Mouse (Mus musculus) kidney, embryonic 16.5 days (tissue): Measurements from ENCODE around the gene Qrfp. TPM values are rescaled to one million over a fixed set of nuclear protein-coding genes. Genes with fewer than 3 reads are reported as not detected.

Experiments used
- ATAC-seq: fragments of 200-750 bp; cut with Nextera tagmentation; 2 replicates; pipeline ENCODE4 v1.8.0; 2017; ENCODE audit warnings: moderate TSS enrichment; ENCODE audit not compliant: low FRiP score, low TSS enrichment
- H3K27ac ChIP-seq: fragments of 300-500 bp; sonication (generic); 2 replicates; pipeline ENCODE4 v1.5.1; 2014; ENCODE audit warnings: low read length
- H3K27me3 ChIP-seq: fragments of 300-500 bp; sonication (generic); 2 replicates; pipeline ENCODE4 v1.6.1; 2014; ENCODE audit warnings: low read length, control low read depth, mixed read lengths; ENCODE audit not compliant: insufficient read depth
- H3K36me3 ChIP-seq: fragments of 300-500 bp; sonication (generic); 2 replicates; pipeline ENCODE4 v1.6.1; 2014; ENCODE audit warnings: low read length, control low read depth, mixed read lengths; ENCODE audit not compliant: insufficient read depth
- H3K4me1 ChIP-seq: fragments of 300-500 bp; sonication (generic); 2 replicates; pipeline ENCODE4 v1.6.1; 2014; ENCODE audit warnings: low read length, control low read depth, mixed read lengths; ENCODE audit not compliant: insufficient read depth
- H3K4me2 ChIP-seq: fragments of 300-500 bp; sonication (generic); replicated peaks from 2 replicates; pipeline ENCODE4 v1.6.1; 2014; ENCODE audit warnings: low read depth, low read length
- H3K4me3 ChIP-seq: fragments of 300-500 bp; sonication (generic); 2 replicates; pipeline ENCODE4 v1.5.1; 2014; ENCODE audit warnings: mild to moderate bottlenecking, low read length
- H3K9ac ChIP-seq: fragments of 300-500 bp; sonication (generic); replicated peaks from 2 replicates; pipeline ENCODE4 v1.6.1; 2014; ENCODE audit warnings: low read length
- H3K9me3 ChIP-seq: fragments of 300-500 bp; sonication (generic); 2 replicates; pipeline ENCODE4 v1.6.1; 2016; ENCODE audit warnings: low read length, control low read depth
- whole genome bisulfite sequencing: fragments of 180-500 bp; shearing (Covaris S2); extraction: QIAGEN DNeasy Blood & Tissue Kit; methylation state at CpG from one replicate; pipeline ENCODE4 v1.1.7; 2014; 5-methylcytosine and 5-hydroxymethylcytosine counted together
- polyA plus RNA-seq: library from polyadenylated mRNA; unstranded; fragments of >200 nt; fragmentation: Nextera tagmentation; extraction: Ambion mirVana; gene quantifications from 2 replicates; pipeline ENCODE4 v1.2.1, GENCODE M21; 2015

Gene Qrfp
- polyA plus RNA-seq, 1 experiment from 2014 or later: not detected

- peaks cover 71% of the 10 kb centered on the region for H3K36me3 ChIP-seq
Measured at GRCm38 (mm10) chr2:31785074-31785473, 25.3 kb downstream of the Qrfp start.

GRCm38 (mm10) chr2:31782958-31783602 lies 27.3 kb downstream of the Qrfp start:
- no peaks in the 10 kb centered on the region for H3K9me3 ChIP-seq
- 57% methylated on average over 8 of the region's 8 CpGs for WGBS
- H3K36me3 ChIP-seq: peaks cover 74% of the 10 kb centered on the region
- 0 out of 2 replicates have a peak, but pooled peaks have one; percentile 35 for ATAC-seq
- no peak overlapping the region for H3K27ac ChIP-seq
- no peak overlapping the region for H3K4me2 ChIP-seq
- no peak overlapping the region for H3K9ac ChIP-seq
- H3K4me3 ChIP-seq: no peak overlapping the region
- H3K27me3 ChIP-seq: no peaks in the 10 kb centered on the region
- H3K4me1 ChIP-seq: no peaks in the 10 kb centered on the region

More at GRCm38 (mm10) chr2:31785074-31785473, 25.3 kb downstream of the Qrfp start:
- no peaks in the 10 kb centered on the region for H3K27me3 ChIP-seq
- no peak overlapping the region for H3K9ac ChIP-seq
- H3K4me3 ChIP-seq: no peak overlapping the region
- no peak overlapping the region for H3K27ac ChIP-seq
- H3K9me3 ChIP-seq: no peaks in the 10 kb centered on the region
- no peak overlapping the region for H3K4me2 ChIP-seq
- no peaks in the 10 kb centered on the region for H3K4me1 ChIP-seq
- ATAC-seq: peak; percentile 24; the same call in 1 of the 2 replicates
- 31% methylated on average over 9 of the region's 9 CpGs for WGBS

GRCm38 (mm10) chr2:31779258-31779657 lies 31.1 kb downstream of the Qrfp start:
- Histone ChIP-seq H3K36me3 (peaks cover 52% of the 10 kb centered on the region), H3K4me3 (no peak overlapping the region)

GRCm38 (mm10) chr2:31776479-31776878 lies 33.9 kb downstream of the Qrfp start:
- H3K4me1 ChIP-seq: peaks cover 6% of the 10 kb centered on the region
- H3K27me3 ChIP-seq: no peaks in the 10 kb centered on the region
- H3K36me3 ChIP-seq: peaks cover 45% of the 10 kb centered on the region
- ATAC-seq: no peak
- 99% methylated on average over 3 of the region's 3 CpGs for WGBS
- no peak overlapping the region for H3K9ac ChIP-seq
- no peaks in the 10 kb centered on the region for H3K9me3 ChIP-seq
- H3K4me3 ChIP-seq: no peak overlapping the region
- no peak overlapping the region for H3K4me2 ChIP-seq
- H3K27ac ChIP-seq: no peak overlapping the region

More at GRCm38 (mm10) chr2:31779258-31779657, 31.1 kb downstream of the Qrfp start:
- no peak overlapping the region for H3K27ac ChIP-seq
- H3K4me1 ChIP-seq: no peaks in the 10 kb centered on the region
- WGBS: 89% methylated on average over 2 of the region's 2 CpGs
- H3K27me3 ChIP-seq: no peaks in the 10 kb centered on the region
- H3K9ac ChIP-seq: no peak overlapping the region
- H3K4me2 ChIP-seq: no peak overlapping the region
- ATAC-seq: no peak
- no peaks in the 10 kb centered on the region for H3K9me3 ChIP-seq

- Histone ChIP-seq H3K4me3 (no peak overlapping the region), H3K9me3 (no peaks in the 10 kb centered on the region), H3K36me3 (peaks cover 4% of the 10 kb centered on the region; the same call in 1 of the 2 replicates), H3K4me2 (peak overlapping the region; percentile 31), H3K27ac (peak overlapping the region; percentile 92), H3K27me3 (no peaks in the 10 kb centered on the region), H3K9ac (peak overlapping the region; percentile 37), H3K4me1 (peaks cover 52% of the 10 kb centered on the region)
- WGBS: 7% methylated on average over 7 of the region's 7 CpGs
- ATAC-seq: peak; percentile 77; the same call in 1 of the 2 replicates
Measured at GRCm38 (mm10) chr2:31770781-31771441, 39.5 kb downstream of the Qrfp start.

GRCm38 (mm10) chr2:31769631-31770111 lies 40.7 kb downstream of the Qrfp start:
- H3K27me3 ChIP-seq: no peaks in the 10 kb centered on the region
- peaks cover 61% of the 10 kb centered on the region for H3K4me1 ChIP-seq
- no peak overlapping the region for H3K4me3 ChIP-seq
- H3K9me3 ChIP-seq: no peaks in the 10 kb centered on the region
- WGBS: 24% methylated on average over 6 of the region's 6 CpGs
- H3K36me3 ChIP-seq: peaks cover 4% of the 10 kb centered on the region; the same call in 1 of the 2 replicates
- ATAC-seq: no peak
- H3K9ac ChIP-seq: no peak overlapping the region; the same call in 1 of the 2 replicates
- peak overlapping the region; percentile 31; the same call in 1 of the 2 replicates for H3K4me2 ChIP-seq
- H3K27ac ChIP-seq: peak overlapping the region; percentile 92

- no peak overlapping the region for H3K4me3 ChIP-seq
Measured at GRCm38 (mm10) chr2:31769115-31769514, 41.3 kb downstream of the Qrfp start.

GRCm38 (mm10) chr2:31767815-31768214 lies 42.6 kb downstream of the Qrfp start:
- no peak for ATAC-seq
- Histone ChIP-seq H3K9ac (no peak overlapping the region), H3K4me2 (no peak overlapping the region), H3K9me3 (no peaks in the 10 kb centered on the region), H3K27me3 (no peaks in the 10 kb centered on the region), H3K36me3 (no peaks in the 10 kb centered on the region), H3K4me3 (no peak overlapping the region), H3K4me1 (peaks cover 71% of the 10 kb centered on the region), H3K27ac (no peak overlapping the region)
- 60% methylated on average over 4 of the region's 4 CpGs for WGBS

More at GRCm38 (mm10) chr2:31769115-31769514, 41.3 kb downstream of the Qrfp start:
- H3K4me1 ChIP-seq: peaks cover 61% of the 10 kb centered on the region
- H3K27ac ChIP-seq: peak overlapping the region; percentile 92
- no peaks in the 10 kb centered on the region for H3K27me3 ChIP-seq
- 0 out of 2 replicates have a peak overlapping the region, but pooled peaks have one; percentile 4 for H3K9ac ChIP-seq
- H3K9me3 ChIP-seq: no peaks in the 10 kb centered on the region
- no peaks in the 10 kb centered on the region for H3K36me3 ChIP-seq
- peak overlapping the region; percentile 31 for H3K4me2 ChIP-seq
- no peak for ATAC-seq
- 29% methylated on average over 4 of the region's 4 CpGs for WGBS

- H3K4me2 ChIP-seq: no peak overlapping the region
- H3K27me3 ChIP-seq: no peaks in the 10 kb centered on the region
- no peaks in the 10 kb centered on the region for H3K36me3 ChIP-seq
- peaks cover 78% of the 10 kb centered on the region for H3K4me1 ChIP-seq
- H3K9me3 ChIP-seq: no peaks in the 10 kb centered on the region
- no peak overlapping the region for H3K9ac ChIP-seq
- no peak overlapping the region for H3K4me3 ChIP-seq
- WGBS: 91% methylated on average over 6 of the region's 6 CpGs
- H3K27ac ChIP-seq: no peak overlapping the region
- ATAC-seq: no peak
Measured at GRCm38 (mm10) chr2:31767104-31767503, 43.3 kb downstream of the Qrfp start.
